Mouse (Mus musculus): ENCODE data around the gene Trpv4.

Gene Trpv4

GRCm38 (mm10) chr5:114618851-114619250 is 39.4 kb downstream of the Trpv4 start:
- DNase-seq, result peak; percentile 86

GRCm38 (mm10) chr5:114617809-114618208 is 40.4 kb downstream of the Trpv4 start:
- no peak for DNase-seq

- DNase-seq, result no peak
Measured at GRCm38 (mm10) chr5:114616336-114617061, 41.7 kb downstream of the Trpv4 start.

- DNase-seq, result no peak
Measured at GRCm38 (mm10) chr5:114614863-114615262, 43.4 kb downstream of the Trpv4 start.

- peak; percentile 72 for DNase-seq
Measured at GRCm38 (mm10) chr5:114611968-114612608, 46.1 kb downstream of the Trpv4 start.

- no peak for DNase-seq
Measured at GRCm38 (mm10) chr5:114611256-114611655, 47.0 kb downstream of the Trpv4 start.

- DNase-seq, result peak; percentile 91
Measured at GRCm38 (mm10) chr5:114608516-114608915, 49.7 kb downstream of the Trpv4 start.

- DNase-seq, result no peak
Measured at GRCm38 (mm10) chr5:114607651-114608050, 50.6 kb downstream of the Trpv4 start.

- no peak for DNase-seq
Measured at GRCm38 (mm10) chr5:114605981-114606380, 52.2 kb downstream of the Trpv4 start.

- no peak for DNase-seq
Measured at GRCm38 (mm10) chr5:114604781-114605290, 53.4 kb downstream of the Trpv4 start.

GRCm38 (mm10) chr5:114603975-114604374 is 54.2 kb downstream of the Trpv4 start:
- DNase-seq, result peak; percentile 40

GRCm38 (mm10) chr5:114602012-114602411 is 56.2 kb downstream of the Trpv4 start:
- no peak for DNase-seq

- no peak for DNase-seq
Measured at GRCm38 (mm10) chr5:114597652-114598051, 60.6 kb downstream of the Trpv4 start.

GRCm38 (mm10) chr5:114597222-114597621 is 61.0 kb downstream of the Trpv4 start:
- DNase-seq, result peak; percentile 84

GRCm38 (mm10) chr5:114596604-114597003 is 61.6 kb downstream of the Trpv4 start:
- DNase-seq, result peak; percentile 82

GRCm38 (mm10) chr5:114594741-114595241 is 63.4 kb downstream of the Trpv4 start:
- DNase-seq, result peak; percentile 71

- DNase-seq, result no peak
Measured at GRCm38 (mm10) chr5:114593949-114594348, 64.3 kb downstream of the Trpv4 start.

- DNase-seq, result peak; percentile 52
Measured at GRCm38 (mm10) chr5:114593161-114593821, 64.9 kb downstream of the Trpv4 start.

- DNase-seq, result no peak
Measured at GRCm38 (mm10) chr5:114592463-114593160, 65.6 kb downstream of the Trpv4 start.

- DNase-seq, result no peak
Measured at GRCm38 (mm10) chr5:114591151-114591561, 67.1 kb downstream of the Trpv4 start.

GRCm38 (mm10) chr5:114590043-114590913 is 67.9 kb downstream of the Trpv4 start:
- DNase-seq, result no peak

- no peak for DNase-seq
Measured at GRCm38 (mm10) chr5:114589454-114589853, 68.8 kb downstream of the Trpv4 start.
